Mouse (Mus musculus) right cerebral cortex, adult 2 months (tissue): ENCODE results near the gene Rfc4.
"Not testable (repeated sequence)": the region's sequence is repeated elsewhere in the genome, so short reads cannot be mapped to it uniquely, and the experiment has no call there.

ENCODE experiments used
- DNase-seq, 2 experiments: peaks; one replicate each; pipeline ENCODE4 v3.0.0; 2021 to 2022; ENCODE audit warnings: low spot score in 2 of 2

Rfc4 gene

GRCm38 (mm10) chr16:23103038-23103745, 24.3 kb downstream of the Rfc4 start:
- DNase-seq: no peak

DNA sequence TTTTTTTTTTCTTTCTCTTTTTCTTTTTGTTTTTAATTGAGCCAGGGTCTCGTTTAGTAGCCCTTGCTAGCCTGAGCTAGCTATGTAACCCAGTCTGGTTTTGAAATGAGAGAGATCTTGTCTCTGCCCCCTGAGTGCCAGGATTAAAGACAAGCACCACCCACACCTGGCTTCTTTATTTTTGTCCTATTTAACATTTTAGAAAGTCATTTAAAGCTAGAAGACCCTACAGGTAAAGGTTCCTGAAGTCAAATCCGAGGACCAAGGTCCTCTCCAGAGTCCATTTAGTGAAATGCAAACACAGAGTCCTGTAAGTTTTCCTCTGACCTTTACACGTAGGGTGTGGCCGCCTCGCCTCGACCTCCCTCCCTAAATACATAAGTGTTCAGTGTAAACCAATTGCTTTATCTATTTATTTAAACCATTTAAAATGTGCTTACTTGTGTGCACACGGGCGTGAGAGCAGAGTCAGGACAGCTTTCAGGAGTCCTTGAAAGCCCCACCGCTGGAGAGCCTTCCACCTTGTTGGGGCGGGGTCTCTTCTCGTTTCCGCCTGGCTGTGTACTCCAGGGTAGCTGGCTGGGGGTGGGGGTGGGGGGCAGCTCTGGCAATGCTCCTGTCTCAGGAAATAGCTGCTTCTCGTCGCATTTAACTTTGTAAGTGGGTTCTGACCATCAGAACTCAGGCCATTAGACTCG, 25.0 kb downstream of the Rfc4 start:
- DNase-seq: no peak

GRCm38 (mm10) chr16:23100613-23101012, 26.9 kb downstream of the Rfc4 start:
- DNase-seq: no peak

- no peak for DNase-seq
Measured at GRCm38 (mm10) chr16:23100099-23100575, 27.4 kb downstream of the Rfc4 start.

- no peak for DNase-seq
Measured at GRCm38 (mm10) chr16:23099632-23100031, 27.9 kb downstream of the Rfc4 start.

GRCm38 (mm10) chr16:23098105-23098452, 29.5 kb downstream of the Rfc4 start:
- DNase-seq: not testable (repeated sequence)

GRCm38 (mm10) chr16:23097290-23098104, 30.0 kb downstream of the Rfc4 start:
- DNase-seq: peak; percentile 29 to 42

DNA sequence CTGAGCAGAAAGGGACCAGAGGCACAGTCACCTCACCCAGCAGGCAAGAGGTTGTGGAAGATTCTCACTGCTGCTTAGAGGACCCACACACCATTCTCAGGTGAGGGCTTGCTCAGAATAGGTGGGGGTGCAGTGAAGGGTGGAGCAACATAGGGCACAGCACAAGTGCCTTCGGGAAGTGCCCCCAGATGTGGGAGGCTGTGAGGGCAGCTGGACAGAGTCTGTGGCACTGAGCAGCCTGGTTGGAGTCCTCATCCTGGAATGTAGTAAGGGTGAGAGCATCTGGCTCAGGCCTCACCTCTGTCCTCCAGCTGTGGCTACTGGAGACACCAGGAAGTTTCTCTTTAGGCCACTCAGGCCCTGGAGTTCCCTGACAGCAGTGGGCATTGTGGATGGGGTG, 30.7 kb downstream of the Rfc4 start:
- not testable (repeated sequence) for DNase-seq

DNA sequence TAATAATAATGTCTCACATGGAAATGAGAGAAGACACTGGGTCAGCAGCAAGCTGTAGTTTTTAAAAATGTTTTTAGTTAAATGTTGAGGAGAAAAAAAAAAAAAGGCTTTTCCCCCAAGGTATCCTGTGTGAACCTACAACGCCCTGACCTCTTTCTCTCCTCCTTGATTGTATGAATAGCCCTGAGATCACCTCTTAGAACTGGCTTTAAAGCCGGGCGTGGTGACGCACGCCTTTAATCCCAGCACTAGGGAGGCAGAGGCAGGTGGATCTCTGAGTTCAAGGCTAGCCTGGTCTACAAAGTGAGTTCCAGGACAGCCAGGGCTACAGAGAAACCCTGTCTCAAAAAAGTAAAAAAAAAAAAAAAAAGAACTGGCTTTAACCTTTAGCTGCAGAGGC, 32.0 kb downstream of the Rfc4 start:
- DNase-seq: not testable (repeated sequence)

DNA sequence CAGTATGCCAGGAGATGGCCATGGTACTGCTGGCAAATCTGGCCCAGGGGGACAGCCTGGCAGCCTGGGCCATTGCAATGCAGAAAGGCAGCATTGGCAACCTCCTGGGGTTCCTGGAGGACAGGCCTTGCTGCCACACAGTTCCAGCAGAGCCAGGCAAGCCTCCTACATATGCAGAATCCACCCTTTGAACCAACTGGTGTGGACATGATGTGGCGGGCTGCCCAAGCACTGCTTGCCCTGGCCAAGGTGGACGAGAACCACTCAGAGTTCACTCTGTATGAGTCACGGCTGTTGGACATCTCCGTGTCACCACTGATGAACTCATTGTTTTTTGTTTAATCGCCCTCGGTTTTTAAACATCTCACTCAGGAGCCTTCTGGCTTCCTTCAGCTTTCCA, 33.4 kb downstream of the Rfc4 start:
- DNase-seq: no peak

- no peak for DNase-seq
Measured at GRCm38 (mm10) chr16:23093321-23093953, 34.1 kb downstream of the Rfc4 start.

DNA sequence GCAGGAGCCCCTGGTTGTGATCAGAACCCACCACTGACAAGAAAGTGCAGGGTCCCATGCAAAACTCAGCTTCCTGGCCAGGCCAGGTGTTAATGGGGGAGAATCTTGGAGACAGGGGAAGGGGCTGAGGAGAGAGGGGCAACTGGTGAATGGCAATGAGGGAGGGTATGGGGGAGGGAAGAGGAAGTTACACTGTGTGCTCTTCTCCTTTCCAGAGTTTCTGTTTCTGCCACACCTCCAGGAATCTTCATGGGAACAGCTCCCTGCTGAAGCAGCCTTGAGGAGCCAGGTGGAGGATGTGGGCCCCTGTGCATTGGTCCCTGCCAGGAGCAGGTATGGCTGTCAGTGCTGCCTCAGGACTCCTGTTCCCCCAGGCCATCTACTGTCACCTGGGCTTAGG, 36.2 kb downstream of the Rfc4 start:
- not testable (repeated sequence) for DNase-seq

DNA sequence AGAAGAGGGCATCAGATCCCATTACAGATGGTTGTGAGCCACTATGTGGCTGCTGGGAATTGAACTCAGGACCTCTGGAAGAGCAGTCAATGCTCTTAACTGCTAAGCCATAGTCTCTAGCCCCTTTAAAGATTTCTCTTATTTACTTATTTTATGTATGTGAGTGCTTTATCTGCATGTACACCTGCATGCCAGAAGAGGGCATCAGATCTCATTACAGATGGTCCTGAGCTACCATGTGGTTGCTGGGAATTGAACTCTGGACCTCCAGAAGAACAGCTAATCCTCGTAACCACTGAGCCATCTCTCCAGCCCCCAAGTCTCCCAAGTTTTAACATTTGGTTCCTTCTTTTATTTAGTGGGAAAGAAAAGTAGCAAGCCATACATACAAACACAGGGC, 39.0 kb downstream of the Rfc4 start:
- DNase-seq: not testable (repeated sequence)

DNA sequence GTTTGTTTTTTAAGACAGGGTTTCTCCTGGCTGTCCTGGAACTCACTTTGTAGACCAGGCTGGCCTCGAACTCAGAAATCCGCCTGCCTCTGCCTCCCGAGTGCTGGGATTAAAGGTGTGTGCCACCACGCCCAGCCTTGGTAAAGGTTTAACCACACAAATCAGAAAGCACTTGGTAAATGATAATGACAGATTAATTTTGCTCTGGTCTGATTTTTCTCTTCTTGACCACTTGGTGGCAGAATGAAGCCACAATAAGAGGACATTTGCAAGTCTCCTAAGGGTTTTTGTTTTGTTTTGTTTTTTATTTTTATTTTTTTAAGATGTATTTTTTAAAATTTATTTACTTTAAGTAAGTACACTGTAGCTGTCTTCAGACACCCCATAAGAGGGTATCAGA, 39.8 kb downstream of the Rfc4 start:
- DNase-seq: not testable (repeated sequence)

DNA sequence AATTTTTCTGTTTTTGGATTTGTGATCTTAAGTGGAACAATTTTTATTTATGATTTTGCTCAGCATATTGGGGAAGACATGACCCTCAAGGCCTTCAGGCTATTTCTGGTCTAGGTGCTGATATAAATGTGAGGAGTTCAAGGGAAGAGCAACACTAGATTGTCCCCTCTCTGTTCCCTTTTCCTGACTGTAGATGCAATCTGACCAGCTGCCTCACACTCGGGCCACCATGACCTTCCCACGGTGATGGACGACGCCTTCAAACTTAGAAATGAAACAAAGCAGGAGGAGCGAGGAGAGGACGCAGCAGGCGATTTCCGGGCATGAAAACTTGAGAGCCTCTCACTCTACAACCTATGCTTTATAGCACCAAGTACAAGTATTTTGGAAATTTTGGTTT, 40.4 kb downstream of the Rfc4 start:
- DNase-seq: not testable (repeated sequence)

DNA sequence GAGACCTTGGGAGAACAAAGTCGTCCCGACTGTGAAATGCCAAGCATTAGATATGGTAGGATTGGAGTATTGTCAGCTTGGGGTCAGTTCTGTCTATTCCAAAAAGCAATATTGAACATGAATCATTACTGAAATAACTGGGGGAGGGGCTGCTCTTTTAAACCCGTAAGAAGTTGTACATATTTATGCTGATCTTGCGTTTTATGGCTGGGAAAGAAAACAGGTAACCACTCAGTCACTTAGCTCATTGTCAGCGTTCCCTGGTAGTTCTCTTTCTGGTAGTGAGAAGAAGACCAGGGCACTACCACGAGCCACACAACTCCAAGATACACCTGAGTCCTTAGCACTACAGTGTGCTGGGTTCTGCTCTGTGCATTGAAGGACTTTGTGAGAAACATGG, 50.0 kb downstream of the Rfc4 start:
- not testable (repeated sequence) for DNase-seq
